8 mouse cellular contexts compared by ENCODE assay signal in genomic region chr7:143058221-143058697, GRCm38 (mm10). TPM values are rescaled to one million over a fixed set of nuclear protein-coding genes. Genes with fewer than 3 reads are reported as not detected.
DNase-seq lines count a peak whose midpoint lies in the region; ATAC-seq and TF ChIP-seq lines count a peak whose summit lies in the region.

No protein-coding gene starts in this region.

- no peaks in the 10 kb centered on the region for H3K27me3 ChIP-seq in forebrain, embryonic 13.5 days
- no peaks in the 10 kb centered on the region for H3K27me3 ChIP-seq in forebrain, embryonic 14.5 days (replicated peaks; ENCODE audit: control insufficient read depth, insufficient read depth, low read length)
- no peaks in the 10 kb centered on the region for H3K27me3 ChIP-seq in hindbrain, postnatal 0 days (ENCODE audit: insufficient read depth, low read length)
- H3K27me3 ChIP-seq in liver, embryonic 15.5 days = no peaks in the 10 kb centered on the region

- no peak for TF ChIP-seq CTCF in bone marrow macrophage, adult 2 months (IDR thresholded peaks at IDR 0.05; ENCODE audit: low read depth, low read length)
- no peak for TF ChIP-seq CTCF in hindbrain, postnatal 0 days (IDR thresholded peaks at IDR 0.05; ENCODE audit: low read depth)

- no peak for ATAC-seq in forebrain, embryonic 13.5 days
- no peak for ATAC-seq in forebrain, embryonic 14.5 days
- no peak for ATAC-seq in hindbrain, postnatal 0 days
- ATAC-seq in liver, embryonic 15.5 days (ENCODE audit: insufficient read depth) = peak; percentile 14; the same call in 1 of the 2 replicates

- DNase-seq in forebrain, embryonic 14.5 days (ENCODE audit: low spot score) = no peak
- no peak for DNase-seq in hindbrain, postnatal 0 days (ENCODE audit: low spot score)
- DNase-seq in urinary bladder, adult 18-20 months (ENCODE audit: low spot score in 2 of 2) = no peak
- no peak for DNase-seq in left cerebral cortex, adult 8-10 months (ENCODE audit: low spot score in 2 of 2)
- no peak for DNase-seq in cerebellum, postnatal 4 days (ENCODE audit: low spot score in 2 of 2)

- H3K9ac ChIP-seq in forebrain, embryonic 13.5 days = no peak overlapping the region
- no peak overlapping the region for H3K9ac ChIP-seq in forebrain, embryonic 14.5 days (ENCODE audit: low read length)
- no peak overlapping the region for H3K9ac ChIP-seq in hindbrain, postnatal 0 days (replicated peaks; ENCODE audit: low read length)
- no peak overlapping the region for H3K9ac ChIP-seq in liver, embryonic 15.5 days

- H3K27ac ChIP-seq in forebrain, embryonic 13.5 days = 0 out of 2 replicates have a peak overlapping the region, but pooled peaks have one; percentile 49
- H3K27ac ChIP-seq in forebrain, embryonic 14.5 days (ENCODE audit: low read depth, low read length) = no peak overlapping the region
- H3K27ac ChIP-seq in bone marrow macrophage, adult 2 months (ENCODE audit: insufficient read depth, low read depth, low read length) = peak overlapping the region; percentile 83
- peak overlapping the region; percentile 73; the same call in 1 of the 2 replicates for H3K27ac ChIP-seq in hindbrain, postnatal 0 days
- H3K27ac ChIP-seq in liver, embryonic 15.5 days (replicated peaks) = peak overlapping the region; percentile 77

- peaks cover 25% of the 10 kb centered on the region for H3K36me3 ChIP-seq in forebrain, embryonic 13.5 days (ENCODE audit: poor library complexity, severe bottlenecking)
- peaks cover 18% of the 10 kb centered on the region for H3K36me3 ChIP-seq in forebrain, embryonic 14.5 days (ENCODE audit: control insufficient read depth, insufficient read depth, low read length)
- peaks cover 6% of the 10 kb centered on the region; the same call in 1 of the 2 replicates for H3K36me3 ChIP-seq in hindbrain, postnatal 0 days (ENCODE audit: insufficient read depth, low read length)
- peaks cover 17% of the 10 kb centered on the region for H3K36me3 ChIP-seq in liver, embryonic 15.5 days (replicated peaks)

- no peak overlapping the region for H3K4me2 ChIP-seq in forebrain, embryonic 13.5 days
- H3K4me2 ChIP-seq in forebrain, embryonic 14.5 days (ENCODE audit: low read length) = no peak overlapping the region
- no peak overlapping the region for H3K4me2 ChIP-seq in hindbrain, postnatal 0 days (ENCODE audit: low read depth, low read length)
- H3K4me2 ChIP-seq in liver, embryonic 15.5 days = peak overlapping the region; percentile 94

- peaks cover 31% of the 10 kb centered on the region for H3K4me1 ChIP-seq in forebrain, embryonic 13.5 days
- peaks cover 15% of the 10 kb centered on the region for H3K4me1 ChIP-seq in forebrain, embryonic 14.5 days (ENCODE audit: control insufficient read depth, insufficient read depth, low read length)
- peaks cover 56% of the 10 kb centered on the region for H3K4me1 ChIP-seq in bone marrow macrophage, adult 2 months (ENCODE audit: control insufficient read depth, insufficient read depth, low read length)
- peaks cover 45% of the 10 kb centered on the region for H3K4me1 ChIP-seq in hindbrain, postnatal 0 days (ENCODE audit: insufficient read depth, low read length)
- H3K4me1 ChIP-seq in liver, embryonic 15.5 days (replicated peaks) = peaks cover 85% of the 10 kb centered on the region

- H3K9me3 ChIP-seq in forebrain, embryonic 13.5 days (replicated peaks) = no peaks in the 10 kb centered on the region
- no peaks in the 10 kb centered on the region for H3K9me3 ChIP-seq in forebrain, embryonic 14.5 days (replicated peaks; ENCODE audit: control insufficient read depth, low read length)
- H3K9me3 ChIP-seq in hindbrain, postnatal 0 days (ENCODE audit: low read length) = no peaks in the 10 kb centered on the region
- H3K9me3 ChIP-seq in liver, embryonic 15.5 days (replicated peaks) = no peaks in the 10 kb centered on the region

- no peak for TF ChIP-seq POLR2A in bone marrow macrophage, adult 2 months (IDR thresholded peaks at IDR 0.05; ENCODE audit: borderline replicate concordance, low read depth, low read length)

- WGBS in forebrain, embryonic 13.5 days = 87% methylated on average over 5 of the region's 5 CpGs
- whole genome bisulfite sequencing in forebrain, embryonic 14.5 days = 83% methylated on average over 5 of the region's 5 CpGs
- 65% methylated on average over 5 of the region's 5 CpGs for WGBS in hindbrain, postnatal 0 days
- 15% methylated on average over 5 of the region's 5 CpGs for WGBS in liver, embryonic 15.5 days (ENCODE audit: insufficient replicate concordance)

- no peak overlapping the region for H3K4me3 ChIP-seq in forebrain, embryonic 13.5 days
- no peak overlapping the region for H3K4me3 ChIP-seq in forebrain, embryonic 14.5 days (ENCODE audit: low read depth, low read length)
- peak overlapping the region; percentile 18 for H3K4me3 ChIP-seq in bone marrow macrophage, adult 2 months (ENCODE audit: insufficient read depth, low read length)
- H3K4me3 ChIP-seq in hindbrain, postnatal 0 days (ENCODE audit: low read length) = no peak overlapping the region
- H3K4me3 ChIP-seq in liver, embryonic 15.5 days (replicated peaks) = no peak overlapping the region

RNA-seq across cellular contexts. Expression of gene Cd81, which starts 5.7 kb away (rescaled TPM):
- 217 and 236 TPM in 2 replicates for polyA plus RNA-seq in forebrain, embryonic 13.5 days (2015; fragmentation: Nextera tagmentation; extraction: Ambion mirVana)
- 343 and 345 TPM in 2 replicates for polyA plus RNA-seq in forebrain, embryonic 14.5 days (2014; fragmentation: Nextera tagmentation; extraction: Ambion mirVana)
- polyA plus RNA-seq in bone marrow macrophage, adult 2 months (2012; ENCODE audit: insufficient read depth, insufficient read length, missing spikeins) = 314 and 321 TPM in 2 replicates
- total RNA-seq in hindbrain, postnatal 0 days (2014; rRNA removed) = 758 and 776 TPM in 2 replicates
- 708 and 751 TPM in 2 replicates for polyA plus RNA-seq in hindbrain, postnatal 0 days (2015; fragmentation: Nextera tagmentation; extraction: Ambion mirVana)
- 132 and 141 TPM in 2 replicates for polyA plus RNA-seq in liver, embryonic 15.5 days (2015; fragmentation: Nextera tagmentation; extraction: Ambion mirVana)
- total RNA-seq in left cerebral cortex, adult 8-10 months (2022) = 100 to 1,000 TPM; 406 to 526 (median 451) TPM

RNA-seq across cellular contexts. Expression of gene Tssc4, which starts 10.8 kb away (rescaled TPM):
- polyA plus RNA-seq in forebrain, embryonic 13.5 days (2015; fragmentation: Nextera tagmentation; extraction: Ambion mirVana) = 108 and 122 TPM in 2 replicates
- 97.5 and 106 TPM in 2 replicates for polyA plus RNA-seq in forebrain, embryonic 14.5 days (2014; fragmentation: Nextera tagmentation; extraction: Ambion mirVana)
- polyA plus RNA-seq in bone marrow macrophage, adult 2 months (2012; ENCODE audit: insufficient read depth, insufficient read length, missing spikeins) = 17.5 and 23.0 TPM in 2 replicates
- 106 and 118 TPM in 2 replicates for total RNA-seq in hindbrain, postnatal 0 days (2014; rRNA removed)
- polyA plus RNA-seq in hindbrain, postnatal 0 days (2015; fragmentation: Nextera tagmentation; extraction: Ambion mirVana) = 101 and 102 TPM in 2 replicates
- polyA plus RNA-seq in liver, embryonic 15.5 days (2015; fragmentation: Nextera tagmentation; extraction: Ambion mirVana) = 38.5 and 44.2 TPM in 2 replicates
- 10 to 100 TPM; 37.0 to 42.1 (median 39.8) TPM for total RNA-seq in left cerebral cortex, adult 8-10 months (2022)

RNA-seq across cellular contexts. Expression of gene Trpm5, which starts 36.2 kb away (rescaled TPM):
- polyA plus RNA-seq in forebrain, embryonic 13.5 days (2015; fragmentation: Nextera tagmentation; extraction: Ambion mirVana) = 1.3 and 1.7 TPM in 2 replicates
- polyA plus RNA-seq in forebrain, embryonic 14.5 days (2014; fragmentation: Nextera tagmentation; extraction: Ambion mirVana) = 1.4 and 2.0 TPM in 2 replicates
- polyA plus RNA-seq in bone marrow macrophage, adult 2 months (2012; ENCODE audit: insufficient read depth, insufficient read length, missing spikeins) = not detected in 2 replicates
- 2.1 and 3.0 TPM in 2 replicates for total RNA-seq in hindbrain, postnatal 0 days (2014; rRNA removed)
- polyA plus RNA-seq in hindbrain, postnatal 0 days (2015; fragmentation: Nextera tagmentation; extraction: Ambion mirVana) = 2.0 and 2.6 TPM in 2 replicates
- polyA plus RNA-seq in liver, embryonic 15.5 days (2015; fragmentation: Nextera tagmentation; extraction: Ambion mirVana) = 0.43 and 0.91 TPM in 2 replicates
- not detected for total RNA-seq in left cerebral cortex, adult 8-10 months (2022)

RNA-seq across cellular contexts. Expression of gene Kcnq1, which starts 47.9 kb away (rescaled TPM):
- polyA plus RNA-seq in forebrain, embryonic 13.5 days (2015; fragmentation: Nextera tagmentation; extraction: Ambion mirVana) = 0.48 and 1.2 TPM in 2 replicates
- 0.90 and 2.1 TPM in 2 replicates for polyA plus RNA-seq in forebrain, embryonic 14.5 days (2014; fragmentation: Nextera tagmentation; extraction: Ambion mirVana)
- not detected in 2 replicates for polyA plus RNA-seq in bone marrow macrophage, adult 2 months (2012; ENCODE audit: insufficient read depth, insufficient read length, missing spikeins)
- total RNA-seq in hindbrain, postnatal 0 days (2014; rRNA removed) = 1.2 and 1.9 TPM in 2 replicates
- polyA plus RNA-seq in hindbrain, postnatal 0 days (2015; fragmentation: Nextera tagmentation; extraction: Ambion mirVana) = 1.1 and 1.4 TPM in 2 replicates
- polyA plus RNA-seq in liver, embryonic 15.5 days (2015; fragmentation: Nextera tagmentation; extraction: Ambion mirVana) = 0.31 and 0.91 TPM in 2 replicates
- 1 to 10 TPM in 2 of 4 experiments, under 1 TPM in 2; 0.21 to 1.1 (median 0.86) TPM for total RNA-seq in left cerebral cortex, adult 8-10 months (2022)

RNA-seq across cellular contexts. Expression of gene Tspan32, which starts 53.4 kb away (rescaled TPM):
- polyA plus RNA-seq in forebrain, embryonic 13.5 days (2015; fragmentation: Nextera tagmentation; extraction: Ambion mirVana) = 0.81 and 0.83 TPM in 2 replicates
- polyA plus RNA-seq in forebrain, embryonic 14.5 days (2014; fragmentation: Nextera tagmentation; extraction: Ambion mirVana) = 0.61 and 1.2 TPM in 2 replicates
- polyA plus RNA-seq in bone marrow macrophage, adult 2 months (2012; ENCODE audit: insufficient read depth, insufficient read length, missing spikeins) = 23.9 and 25.7 TPM in 2 replicates
- 0.16 and 0.29 TPM in 2 replicates for total RNA-seq in hindbrain, postnatal 0 days (2014; rRNA removed)
- polyA plus RNA-seq in hindbrain, postnatal 0 days (2015; fragmentation: Nextera tagmentation; extraction: Ambion mirVana) = 0.40 and 0.71 TPM in 2 replicates
- 80.3 and 82.2 TPM in 2 replicates for polyA plus RNA-seq in liver, embryonic 15.5 days (2015; fragmentation: Nextera tagmentation; extraction: Ambion mirVana)
- under 1 TPM; 0.18 to 0.44 (median 0.29) TPM for total RNA-seq in left cerebral cortex, adult 8-10 months (2022)
